Mouse (Mus musculus) megakaryocyte, embryonic 14.5 days (primary cell): ENCODE results near the gene Hspb7. TPM values are rescaled to one million over a fixed set of nuclear protein-coding genes. Genes with fewer than 3 reads are reported as not detected.

Experiments
- H3K27me3 ChIP-seq: replicated peaks from 2 replicates; pipeline ENCODE3; 2012; ENCODE audit warnings: inconsistent platforms
- H3K36me3 ChIP-seq: replicated peaks from 2 replicates; pipeline ENCODE3; 2012; ENCODE audit warnings: low read length, inconsistent platforms, mixed read lengths
- H3K4me1 ChIP-seq: 2 replicates; pipeline ENCODE4 v1.6.1; 2012; ENCODE audit warnings: inconsistent platforms
- H3K4me3 ChIP-seq: replicated peaks from 2 replicates; pipeline ENCODE3; 2012; ENCODE audit warnings: moderate library complexity, mild to moderate bottlenecking, inconsistent platforms
- H3K9me3 ChIP-seq: 2 replicates; pipeline ENCODE4 v1.6.1; 2012; ENCODE audit warnings: inconsistent platforms
- FLI1 ChIP-seq: IDR thresholded peaks from 2 replicates; pipeline ENCODE4 v1.6.1; 2012; ENCODE audit warnings: low read length, inconsistent platforms, mixed read lengths
- GATA1 ChIP-seq: IDR thresholded peaks from 3 replicates; pipeline ENCODE4 v1.6.1; 2012; ENCODE audit warnings: mixed read lengths, low read length, inconsistent platforms, borderline replicate concordance
- polyA plus RNA-seq: library from polyadenylated mRNA; stranded (reverse); fragments of >175 nt; gene quantifications from 2 replicates; pipeline ENCODE4 v1.2.3, GENCODE M21; 2012; ENCODE audit warnings: low replicate concordance; ENCODE audit not compliant: insufficient read depth

The Hspb7 gene
- polyA plus RNA-seq, 1 experiment, result not detected

DNA sequence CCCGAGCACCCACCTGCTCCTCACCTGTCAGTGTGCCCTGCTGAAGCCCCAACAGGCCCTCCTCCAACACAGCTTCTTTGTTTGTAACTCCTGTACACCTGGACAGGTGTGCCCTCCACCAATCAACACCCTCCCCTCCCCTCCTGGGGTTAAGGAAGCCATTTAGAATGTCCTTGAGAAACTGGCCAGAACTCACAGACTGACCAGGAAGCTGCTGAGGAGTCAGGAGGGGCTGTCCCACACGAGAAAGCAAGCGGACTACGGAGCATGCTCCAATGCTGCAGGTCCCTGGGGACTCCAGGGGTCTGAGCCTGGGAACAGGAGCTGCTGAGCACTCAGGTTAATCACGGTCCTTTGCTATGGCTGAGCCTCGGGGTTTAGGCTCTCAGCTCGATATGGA lies 4.7 kb upstream of the Hspb7 start, which contains the start of gene Clcnkb:
Clcnkb (minus strand) TSS at position 91 of the 400 bp plus-strand sequence.
- Histone ChIP-seq H3K4me3 (no peak within 1 kb of the TSS), H3K27me3 (peaks cover 71% of the 10 kb centered on the region), H3K36me3 (no peaks in the 10 kb centered on the region), H3K4me1 (peaks cover 8% of the 10 kb centered on the region), H3K9me3 (peaks cover 11% of the 10 kb centered on the region)
- TF ChIP-seq FLI1 (no peak), GATA1 (no peak)

DNA sequence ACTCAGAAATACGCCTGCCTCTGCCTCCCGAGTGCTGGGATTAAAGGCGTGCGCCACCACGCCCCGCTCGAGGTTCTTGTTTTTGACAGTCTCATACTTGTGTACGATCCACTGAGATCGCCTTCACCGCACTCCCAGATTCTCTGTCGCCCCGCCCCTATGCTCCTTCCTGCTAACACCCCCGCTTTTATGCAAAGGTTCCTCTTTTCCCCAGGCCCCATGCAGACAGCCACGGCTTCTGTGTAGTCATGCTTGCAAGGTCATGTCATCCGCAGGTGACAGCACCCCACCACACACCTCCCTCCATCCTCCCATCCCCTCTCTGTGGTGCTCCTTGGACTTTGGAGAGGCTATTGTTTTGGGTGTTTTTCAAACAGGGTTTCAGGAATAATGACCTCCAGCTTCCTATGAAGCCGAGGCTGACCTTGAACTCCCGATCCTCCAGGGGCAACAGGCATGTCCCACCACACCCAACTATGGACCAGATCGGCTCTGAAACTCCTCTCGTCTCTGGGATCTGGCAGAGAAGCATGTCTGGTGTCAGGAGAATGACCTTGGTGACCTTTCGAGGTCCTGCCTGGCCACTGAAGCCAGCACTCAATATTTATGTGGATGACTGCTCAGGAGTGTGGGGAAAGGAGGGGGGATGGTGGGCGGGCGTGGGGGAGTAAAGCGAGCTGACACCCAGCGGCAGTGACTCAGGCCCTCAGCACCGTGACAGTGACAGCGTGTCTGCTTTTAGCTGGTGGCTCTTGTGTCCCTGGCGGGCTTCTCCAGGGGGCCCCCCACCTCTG lies 984 bp upstream of the Hspb7 start:
- no peaks in the 10 kb centered on the region for H3K36me3 ChIP-seq
- peaks cover 82% of the 10 kb centered on the region for H3K27me3 ChIP-seq
- H3K4me3 ChIP-seq, result no peak overlapping the region
- H3K9me3 ChIP-seq, result no peaks in the 10 kb centered on the region
- peaks cover 5% of the 10 kb centered on the region for H3K4me1 ChIP-seq
- no peak for TF ChIP-seq GATA1
- TF ChIP-seq FLI1, result no peak

DNA sequence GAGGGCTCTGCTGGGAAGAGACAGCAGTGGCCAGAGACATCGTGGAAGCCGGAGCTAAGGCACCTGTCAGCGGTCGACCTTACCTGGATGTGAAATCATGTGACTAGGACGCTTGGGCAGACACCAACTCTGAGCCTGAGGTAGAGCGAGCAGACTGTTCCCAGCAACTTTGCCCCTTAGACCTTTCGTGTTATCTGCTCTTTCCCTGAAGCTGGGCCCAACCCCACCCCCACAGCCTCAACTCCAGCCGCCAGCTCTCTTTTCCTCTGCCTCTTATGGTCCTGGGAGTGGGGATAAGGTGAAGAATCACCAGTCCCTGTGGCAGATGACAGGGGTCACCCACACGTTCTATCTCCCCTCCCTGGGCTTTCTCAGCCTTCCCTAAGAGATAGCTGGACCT lies 307 bp downstream of the Hspb7 start:
- peaks cover 81% of the 10 kb centered on the region for H3K27me3 ChIP-seq
- H3K9me3 ChIP-seq, result no peaks in the 10 kb centered on the region
- no peaks in the 10 kb centered on the region for H3K36me3 ChIP-seq
- no peak overlapping the region for H3K4me3 ChIP-seq
- TF ChIP-seq GATA1, result no peak
- no peak for TF ChIP-seq FLI1
- H3K4me1 ChIP-seq, result peaks cover 10% of the 10 kb centered on the region

- Histone ChIP-seq H3K4me3 (no peak overlapping the region), H3K9me3 (no peaks in the 10 kb centered on the region), H3K36me3 (no peaks in the 10 kb centered on the region), H3K4me1 (peaks cover 12% of the 10 kb centered on the region), H3K27me3 (peaks cover 81% of the 10 kb centered on the region)
- no peak for TF ChIP-seq GATA1
- no peak for TF ChIP-seq FLI1
These were observed 844 bp downstream of the Hspb7 start for GRCm38 (mm10) chr4:141421423-141421822.

GRCm38 (mm10) chr4:141422841-141423240 lies 2.3 kb downstream of the Hspb7 start:
- TF ChIP-seq FLI1 (no peak), GATA1 (no peak)
- H3K27me3 ChIP-seq, result peaks cover 84% of the 10 kb centered on the region
- H3K36me3 ChIP-seq, result no peaks in the 10 kb centered on the region
- peaks cover 12% of the 10 kb centered on the region for H3K4me1 ChIP-seq
- H3K9me3 ChIP-seq, result no peaks in the 10 kb centered on the region
- H3K4me3 ChIP-seq, result peak overlapping the region; percentile 56

DNA sequence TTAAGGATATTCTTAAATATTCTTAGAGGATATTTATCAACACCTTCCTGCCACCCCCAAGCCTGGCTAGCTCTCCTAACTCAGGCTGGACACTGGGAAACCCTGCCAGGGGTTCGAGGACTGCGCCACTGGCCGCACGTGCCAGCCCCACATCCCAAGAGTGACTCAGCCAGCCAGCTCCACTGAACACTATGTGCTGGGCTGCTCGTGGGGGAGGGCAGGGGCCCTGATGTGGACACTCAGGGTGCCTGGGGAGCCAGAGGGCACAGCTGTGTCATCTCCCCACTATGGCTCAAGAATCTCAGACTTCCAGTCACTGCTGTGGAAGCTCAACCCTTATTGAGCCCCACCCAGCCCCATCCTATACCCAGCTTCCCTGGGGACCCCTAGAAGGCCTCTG lies 2.7 kb downstream of the Hspb7 start:
- Histone ChIP-seq H3K4me3 (no peak overlapping the region), H3K4me1 (peaks cover 12% of the 10 kb centered on the region), H3K9me3 (no peaks in the 10 kb centered on the region), H3K36me3 (no peaks in the 10 kb centered on the region), H3K27me3 (peaks cover 88% of the 10 kb centered on the region)
- TF ChIP-seq FLI1 (no peak), GATA1 (no peak)

DNA sequence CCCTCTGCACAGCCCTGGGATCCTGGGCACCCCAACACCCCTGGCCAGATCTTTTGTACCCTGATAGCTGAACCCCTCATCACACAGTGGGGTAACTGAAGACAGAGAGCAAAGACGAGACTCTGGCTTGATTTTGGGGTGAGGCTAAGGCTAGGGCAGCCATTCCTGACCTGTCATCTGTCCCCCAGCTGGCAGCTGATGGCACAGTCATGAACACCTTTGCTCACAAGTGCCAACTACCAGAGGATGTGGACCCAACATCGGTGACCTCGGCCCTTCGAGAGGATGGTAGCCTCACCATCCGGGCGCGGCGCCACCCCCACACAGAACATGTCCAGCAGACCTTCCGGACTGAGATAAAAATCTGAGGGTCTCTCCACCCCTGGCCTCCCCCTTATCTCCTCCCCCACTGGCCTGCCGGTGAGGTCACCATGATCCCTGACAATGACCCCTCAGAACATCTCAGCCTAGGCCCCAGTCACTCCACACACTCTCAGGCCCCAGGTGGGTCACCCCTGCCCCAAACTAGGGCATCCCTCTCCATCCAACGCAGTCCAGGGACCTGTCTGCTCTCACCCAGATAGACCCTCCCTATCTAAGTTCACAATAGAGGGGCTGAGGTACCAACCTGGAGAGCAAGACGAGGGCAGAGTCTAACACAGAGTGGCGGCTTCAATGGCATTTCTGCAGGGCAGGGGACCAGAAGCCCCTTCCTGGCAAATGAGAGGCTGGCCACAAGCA lies 3.3 kb downstream of the Hspb7 start:
- peaks cover 92% of the 10 kb centered on the region for H3K27me3 ChIP-seq
- H3K9me3 ChIP-seq, result no peaks in the 10 kb centered on the region
- H3K4me3 ChIP-seq, result no peak overlapping the region
- peaks cover 12% of the 10 kb centered on the region for H3K4me1 ChIP-seq
- H3K36me3 ChIP-seq, result no peaks in the 10 kb centered on the region
- no peak for TF ChIP-seq FLI1
- no peak for TF ChIP-seq GATA1

- H3K9me3 ChIP-seq, result no peaks in the 10 kb centered on the region
- H3K4me3 ChIP-seq, result peak overlapping the region; percentile 38
- H3K27me3 ChIP-seq, result peaks cover 81% of the 10 kb centered on the region
- H3K36me3 ChIP-seq, result no peaks in the 10 kb centered on the region
- TF ChIP-seq GATA1, result no peak
- no peak for TF ChIP-seq FLI1
- H3K4me1 ChIP-seq, result peaks cover 13% of the 10 kb centered on the region
These were observed 5.2 kb downstream of the Hspb7 start for GRCm38 (mm10) chr4:141425484-141426479.
